Mouse (Mus musculus): ENCODE data around the gene Taf9.

DNA sequence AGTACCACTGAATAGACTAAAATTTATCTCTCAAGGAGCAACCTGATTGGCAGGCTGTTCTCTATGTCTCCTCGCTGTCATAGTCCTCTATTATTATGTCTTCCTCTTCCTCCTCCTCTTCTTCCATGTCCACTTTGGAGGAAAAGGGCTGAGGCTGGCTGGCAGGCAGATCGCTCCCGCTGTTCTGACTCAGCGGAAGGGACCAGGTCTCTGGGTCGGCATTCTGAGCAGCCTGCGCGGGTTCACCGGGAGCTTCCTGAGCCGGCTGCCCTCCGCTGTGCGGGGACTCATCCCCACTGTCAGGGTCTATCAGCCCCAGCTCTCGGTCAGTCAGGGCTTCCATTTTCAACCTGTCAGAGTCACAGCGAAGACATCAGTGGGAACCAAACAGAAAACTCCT, 33.8 kb upstream of the Taf9 start:
- TF ChIP-seq CTCF (IDR thresholded peaks at IDR 0.05; ENCODE audit: low read depth), result no peak
- TF ChIP-seq EP300 (optimal IDR thresholded peaks at IDR 0.05), result no peak
